Mouse (Mus musculus) midbrain, embryonic 10.5 days (tissue): ENCODE results near the gene Nudt3. TPM values are rescaled to one million over a fixed set of nuclear protein-coding genes. Genes with fewer than 3 reads are reported as not detected.

Source experiments
- DNase-seq: peaks from one replicate; pipeline ENCODE4 v3.0.0-alpha.2; 2017; ENCODE audit warnings: low spot score
- H3K27ac ChIP-seq: fragments of 300-500 bp; sonication (generic); replicated peaks from 2 replicates; pipeline ENCODE4 v1.5.1; 2016; ENCODE audit warnings: mild to moderate bottlenecking
- H3K27me3 ChIP-seq: fragments of 300-500 bp; sonication (generic); 2 replicates; pipeline ENCODE4 v1.6.1; 2016; ENCODE audit warnings: low read depth, mild to moderate bottlenecking; ENCODE audit not compliant: poor library complexity, severe bottlenecking
- H3K36me3 ChIP-seq: fragments of 300-500 bp; sonication (generic); 2 replicates; pipeline ENCODE4 v1.6.1; 2016; ENCODE audit warnings: mild to moderate bottlenecking, moderate library complexity
- H3K4me1 ChIP-seq: fragments of 300-500 bp; sonication (generic); 2 replicates; pipeline ENCODE4 v1.6.1; 2016
- H3K4me3 ChIP-seq: fragments of 300-500 bp; sonication (generic); 2 replicates; pipeline ENCODE4 v1.5.1; 2016; ENCODE audit warnings: mild to moderate bottlenecking, moderate library complexity
- H3K9me3 ChIP-seq: fragments of 300-500 bp; sonication (generic); replicated peaks from 2 replicates; pipeline ENCODE4 v1.6.1; 2016; ENCODE audit warnings: mild to moderate bottlenecking
- WGBS: fragments of 180-500 bp; shearing (Covaris S2); methylation state at CpG from one replicate; pipeline ENCODE4 v1.1.7; 2016; 5-methylcytosine and 5-hydroxymethylcytosine counted together
- polyA plus RNA-seq: library from polyadenylated mRNA; unstranded; fragments of >200 nt; fragmentation: Nextera tagmentation; extraction: Ambion mirVana; gene quantifications from 2 replicates; pipeline ENCODE4 v1.2.1, GENCODE M21; 2016

Nudt3 gene
- polyA plus RNA-seq, 1 experiment from 2014 or later, result 90.0 TPM

DNA sequence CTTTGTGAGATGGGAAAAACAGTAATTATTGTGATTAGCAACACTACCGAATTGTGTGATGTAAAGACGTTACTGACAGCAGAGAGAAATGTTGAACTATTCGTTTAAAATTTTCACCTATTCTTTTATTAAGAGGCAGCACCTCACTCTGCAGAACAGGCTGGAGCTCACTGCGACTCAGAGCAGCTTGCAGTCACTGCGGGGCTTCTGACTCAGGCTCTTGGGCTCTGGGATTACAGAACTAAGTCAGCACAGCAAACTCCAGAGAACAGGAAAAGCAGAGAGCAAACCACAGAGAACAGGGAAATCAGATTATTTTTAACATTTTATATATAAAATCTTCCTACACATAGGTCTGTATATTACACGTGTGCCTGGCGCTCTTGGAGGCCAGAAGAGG lies 13.7 kb downstream of the Nudt3 start:
- no peaks in the 10 kb centered on the region for H3K9me3 ChIP-seq
- no peak for DNase-seq
- WGBS, result 93% methylated on average over 7 of the region's 7 CpGs

GRCm38 (mm10) chr17:27603522-27604234 lies 19.6 kb downstream of the Nudt3 start:
- Histone ChIP-seq H3K9me3 (no peaks in the 10 kb centered on the region), H3K27me3 (no peaks in the 10 kb centered on the region), H3K4me3 (no peak overlapping the region), H3K27ac (no peak overlapping the region), H3K4me1 (peaks cover 40% of the 10 kb centered on the region), H3K36me3 (peaks cover 23% of the 10 kb centered on the region)
- 89% methylated on average over 21 of the region's 21 CpGs for whole genome bisulfite sequencing
- DNase-seq, result no peak

More for the DNA sequence above, 13.7 kb downstream of the Nudt3 start:
- Histone ChIP-seq H3K27ac (no peak overlapping the region), H3K36me3 (peaks cover 43% of the 10 kb centered on the region), H3K4me1 (peaks cover 26% of the 10 kb centered on the region), H3K27me3 (no peaks in the 10 kb centered on the region), H3K4me3 (no peak overlapping the region)

GRCm38 (mm10) chr17:27603036-27603435 lies 20.3 kb downstream of the Nudt3 start:
- H3K4me3 ChIP-seq, result no peak overlapping the region
- DNase-seq, result no peak
- H3K27ac ChIP-seq, result no peak overlapping the region
- peaks cover 40% of the 10 kb centered on the region for H3K4me1 ChIP-seq
- no peaks in the 10 kb centered on the region for H3K9me3 ChIP-seq
- H3K36me3 ChIP-seq, result peaks cover 18% of the 10 kb centered on the region
- no peaks in the 10 kb centered on the region for H3K27me3 ChIP-seq
- WGBS, result 85% methylated on average over 2 of the region's 2 CpGs

DNA sequence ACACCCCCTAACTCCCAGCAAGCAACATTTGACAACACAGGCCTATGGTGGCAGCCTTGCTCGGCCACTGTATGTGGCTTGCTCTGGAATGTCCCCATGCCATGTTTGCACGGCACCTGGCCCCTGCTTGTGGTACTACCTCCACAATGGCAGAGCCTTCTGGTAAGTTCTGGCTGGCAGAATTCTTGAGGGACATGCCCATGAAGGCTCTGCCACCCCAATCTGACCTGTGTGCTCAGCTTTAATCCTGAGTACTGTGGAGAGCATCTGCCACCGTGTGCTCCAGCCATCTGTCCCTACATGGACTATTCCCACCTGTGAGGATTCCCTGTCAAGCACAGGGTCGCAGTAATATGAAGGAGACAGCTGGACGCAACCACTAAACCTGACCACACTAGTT lies 22.4 kb downstream of the Nudt3 start:
- H3K4me3 ChIP-seq, result no peak overlapping the region

GRCm38 (mm10) chr17:27600286-27600685 lies 23.0 kb downstream of the Nudt3 start:
- Histone ChIP-seq H3K27ac (no peak overlapping the region), H3K4me3 (no peak overlapping the region), H3K27me3 (no peaks in the 10 kb centered on the region), H3K9me3 (no peaks in the 10 kb centered on the region), H3K4me1 (peaks cover 37% of the 10 kb centered on the region), H3K36me3 (peaks cover 32% of the 10 kb centered on the region)
- DNase-seq, result no peak
- WGBS, result 90% methylated on average over 3 of the region's 3 CpGs

More for the DNA sequence above, 22.4 kb downstream of the Nudt3 start:
- Histone ChIP-seq H3K27me3 (no peaks in the 10 kb centered on the region), H3K4me1 (peaks cover 37% of the 10 kb centered on the region), H3K36me3 (peaks cover 27% of the 10 kb centered on the region), H3K9me3 (no peaks in the 10 kb centered on the region), H3K27ac (0 out of 2 replicates have a peak overlapping the region, but pooled peaks have one; percentile 33)
- DNase-seq, result no peak
- WGBS, result 89% methylated on average over 5 of the region's 5 CpGs

DNA sequence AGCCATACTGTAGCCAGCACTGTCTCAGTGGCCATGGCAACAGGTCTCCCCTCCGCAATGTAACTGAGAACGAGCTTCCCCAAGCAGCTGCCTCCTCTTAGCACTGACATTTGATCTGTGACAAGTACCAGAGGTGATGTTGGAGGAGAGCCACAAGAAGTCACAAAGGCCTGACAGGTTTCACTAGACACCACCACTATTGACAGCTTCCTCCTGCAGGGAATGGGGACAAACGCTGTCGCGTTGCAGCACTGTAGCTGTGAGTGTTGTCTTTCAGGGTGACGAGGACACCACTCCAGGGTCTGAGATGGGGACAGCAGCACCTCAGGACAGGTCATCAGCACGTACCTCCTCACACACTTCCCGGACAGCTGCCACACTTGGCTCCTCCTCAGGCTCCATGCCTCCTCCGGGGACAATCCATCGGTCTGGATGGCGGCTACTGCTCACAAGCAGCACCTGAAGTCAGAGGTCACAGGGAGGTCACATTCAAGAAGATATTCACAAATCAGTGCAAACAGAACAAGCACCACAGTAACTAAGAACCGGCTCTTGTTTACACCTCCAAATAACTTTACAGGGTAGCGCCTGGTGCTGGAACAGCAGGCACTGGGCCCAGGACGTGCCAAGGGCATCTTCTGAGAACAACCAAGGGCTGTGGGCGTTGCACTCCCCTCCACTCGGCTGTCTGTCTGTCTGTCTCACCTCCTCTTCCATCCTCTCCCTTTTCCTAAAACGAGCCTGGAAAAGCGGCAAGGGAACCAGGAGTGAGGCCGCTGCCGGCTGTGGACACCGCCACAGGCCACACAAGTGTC lies 26.7 kb downstream of the Nudt3 start:
- Histone ChIP-seq H3K27ac (no peak overlapping the region), H3K36me3 (peaks cover 58% of the 10 kb centered on the region), H3K9me3 (no peaks in the 10 kb centered on the region), H3K27me3 (no peaks in the 10 kb centered on the region), H3K4me3 (no peak overlapping the region), H3K4me1 (peaks cover 12% of the 10 kb centered on the region; the same call in 1 of the 2 replicates)
- WGBS, result 90% methylated on average over 21 of the region's 21 CpGs
- no peak for DNase-seq

DNA sequence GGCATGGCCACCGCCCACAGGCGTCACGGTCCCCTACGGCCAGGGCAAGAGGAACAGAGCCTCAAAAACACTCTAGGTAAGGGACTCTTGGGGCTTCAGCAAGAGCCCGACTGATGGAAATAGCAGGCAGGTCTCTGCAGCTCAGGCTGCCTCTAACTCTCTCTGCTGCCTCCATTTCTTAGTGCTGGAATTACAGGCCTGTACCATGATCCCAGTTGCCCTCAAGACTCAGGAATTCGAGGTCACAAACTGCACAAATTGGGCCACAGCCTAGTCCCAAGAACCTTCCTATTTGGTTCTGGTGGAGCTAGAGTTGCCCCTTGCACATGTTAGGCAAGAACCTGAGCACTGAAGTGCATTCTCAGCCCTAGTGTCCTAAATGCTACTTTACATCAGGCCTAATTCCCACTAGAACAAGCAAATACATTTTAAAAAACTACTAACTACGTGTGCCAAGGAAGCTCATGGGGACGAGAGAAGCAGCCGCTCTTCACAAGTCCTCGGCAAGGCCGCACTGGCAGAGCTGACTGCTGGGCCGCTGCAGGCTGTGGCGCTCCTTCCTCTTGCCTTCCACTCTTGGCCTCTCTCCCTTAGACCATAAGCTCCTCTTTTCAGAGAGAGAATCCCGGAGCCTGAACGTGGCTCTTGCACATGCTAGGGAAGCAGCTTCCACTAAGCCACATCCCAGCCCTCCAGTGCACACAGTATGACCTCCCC lies 27.5 kb downstream of the Nudt3 start:
- DNase-seq, result no peak
- H3K27me3 ChIP-seq, result no peaks in the 10 kb centered on the region
- 92% methylated on average over 15 of the region's 15 CpGs for WGBS
- H3K4me1 ChIP-seq, result peaks cover 4% of the 10 kb centered on the region; the same call in 1 of the 2 replicates
- H3K27ac ChIP-seq, result no peak overlapping the region
- no peaks in the 10 kb centered on the region for H3K9me3 ChIP-seq
- no peak overlapping the region for H3K4me3 ChIP-seq
- peaks cover 65% of the 10 kb centered on the region for H3K36me3 ChIP-seq

DNA sequence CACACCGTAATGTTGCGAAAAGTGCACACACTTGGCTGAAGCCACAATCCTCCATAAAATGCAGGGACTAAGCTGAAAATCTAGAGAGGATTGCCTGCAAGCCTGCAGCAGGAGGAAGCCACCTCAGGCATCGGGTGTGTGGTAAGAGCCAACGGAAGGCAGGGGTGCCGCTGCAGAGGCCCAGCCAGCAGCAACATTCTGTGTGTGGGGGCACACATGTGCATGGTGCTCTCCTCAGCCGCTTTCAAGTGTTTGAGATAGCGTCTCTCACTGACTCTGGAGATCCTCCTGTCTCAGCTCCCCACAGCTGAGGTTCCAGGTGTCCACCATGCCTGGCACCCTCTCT lies 30.8 kb downstream of the Nudt3 start:
- 93% methylated on average over 7 of the region's 7 CpGs for WGBS
- no peak overlapping the region for H3K4me3 ChIP-seq
- peaks cover 98% of the 10 kb centered on the region for H3K36me3 ChIP-seq
- H3K4me1 ChIP-seq, result peaks cover 6% of the 10 kb centered on the region
- no peaks in the 10 kb centered on the region for H3K9me3 ChIP-seq
- no peaks in the 10 kb centered on the region for H3K27me3 ChIP-seq
- no peak for DNase-seq
- no peak overlapping the region for H3K27ac ChIP-seq

- Histone ChIP-seq H3K4me1 (peaks cover 12% of the 10 kb centered on the region), H3K4me3 (no peak overlapping the region), H3K27me3 (no peaks in the 10 kb centered on the region), H3K9me3 (no peaks in the 10 kb centered on the region), H3K36me3 (peaks cover 98% of the 10 kb centered on the region), H3K27ac (no peak overlapping the region)
- no peak for DNase-seq
- WGBS, result 90% methylated on average over 12 of the region's 12 CpGs
Observed at GRCm38 (mm10) chr17:27591826-27592564, 31.3 kb downstream of the Nudt3 start.

GRCm38 (mm10) chr17:27588231-27588630 lies 35.1 kb downstream of the Nudt3 start:
- Histone ChIP-seq H3K9me3 (no peaks in the 10 kb centered on the region), H3K4me3 (no peak overlapping the region), H3K4me1 (peaks cover 16% of the 10 kb centered on the region), H3K27ac (no peak overlapping the region), H3K27me3 (no peaks in the 10 kb centered on the region), H3K36me3 (peaks cover 100% of the 10 kb centered on the region)
- 86% methylated on average over 8 of the region's 8 CpGs for WGBS
- no peak for DNase-seq

- H3K27ac ChIP-seq, result 0 out of 2 replicates have a peak overlapping the region, but pooled peaks have one; percentile 13
- no peak for DNase-seq
- WGBS, result 81% methylated on average over 12 of the region's 12 CpGs
- peaks cover 16% of the 10 kb centered on the region for H3K4me1 ChIP-seq
- H3K9me3 ChIP-seq, result no peaks in the 10 kb centered on the region
- H3K4me3 ChIP-seq, result no peak overlapping the region
- peaks cover 100% of the 10 kb centered on the region for H3K36me3 ChIP-seq
- no peaks in the 10 kb centered on the region for H3K27me3 ChIP-seq
Observed at GRCm38 (mm10) chr17:27587252-27587651, 36.0 kb downstream of the Nudt3 start.

GRCm38 (mm10) chr17:27586661-27587060 lies 36.6 kb downstream of the Nudt3 start:
- 73% methylated on average over 9 of the region's 9 CpGs for WGBS
- Histone ChIP-seq H3K27me3 (no peaks in the 10 kb centered on the region), H3K27ac (0 out of 2 replicates have a peak overlapping the region, but pooled peaks have one; percentile 13), H3K4me1 (peaks cover 16% of the 10 kb centered on the region), H3K4me3 (no peak overlapping the region), H3K36me3 (peaks cover 100% of the 10 kb centered on the region), H3K9me3 (no peaks in the 10 kb centered on the region)
- DNase-seq, result no peak
